Mouse (Mus musculus): ENCODE measurements around the gene Ddx1. TPM values are rescaled to one million over a fixed set of nuclear protein-coding genes. Genes with fewer than 3 reads are reported as not detected.
"Not testable (repeated sequence)": the region's sequence is repeated elsewhere in the genome, so short reads cannot be mapped to it uniquely, and the experiment has no call there.

Ddx1 gene
- polyA plus RNA-seq, 1 experiment from 2014 or later, result 73.0 TPM

GRCm38 (mm10) chr12:13200576-13200975, 48.4 kb downstream of the Ddx1 start:
- WGBS, result 74% methylated on average over 6 of the region's 6 CpGs
- H3K27ac ChIP-seq, result no peak overlapping the region
- no peak for ATAC-seq (replicated peaks; ENCODE audit: insufficient number of reproducible peaks, insufficient read depth, low FRiP score, low read depth)

GRCm38 (mm10) chr12:13199338-13200301, 49.4 kb downstream of the Ddx1 start:
- Histone ChIP-seq H3K36me3 (no peaks in the 10 kb centered on the region), H3K27ac (no peak overlapping the region), H3K9me3 (replicated peaks) (no peaks in the 10 kb centered on the region), H3K4me3 (no peak overlapping the region), H3K9ac (no peak overlapping the region), H3K4me2 (no peak overlapping the region), H3K4me1 (replicated peaks) (no peaks in the 10 kb centered on the region), H3K27me3 (no peaks in the 10 kb centered on the region)
- ATAC-seq (replicated peaks; ENCODE audit: insufficient number of reproducible peaks, insufficient read depth, low FRiP score, low read depth), result no peak
- WGBS, result 80% methylated on average over 13 of the region's 13 CpGs

More at GRCm38 (mm10) chr12:13200576-13200975, 48.4 kb downstream of the Ddx1 start:
- H3K9ac ChIP-seq, result no peak overlapping the region
- H3K4me2 ChIP-seq, result no peak overlapping the region
- no peaks in the 10 kb centered on the region for H3K4me1 ChIP-seq (replicated peaks)
- H3K9me3 ChIP-seq (replicated peaks), result no peaks in the 10 kb centered on the region
- no peak overlapping the region for H3K4me3 ChIP-seq
- H3K27me3 ChIP-seq, result no peaks in the 10 kb centered on the region
- no peaks in the 10 kb centered on the region for H3K36me3 ChIP-seq

GRCm38 (mm10) chr12:13198157-13198556, 50.9 kb downstream of the Ddx1 start:
- no peaks in the 10 kb centered on the region for H3K36me3 ChIP-seq

GRCm38 (mm10) chr12:13196146-13196545, 52.9 kb downstream of the Ddx1 start:
- H3K27me3 ChIP-seq, result no peaks in the 10 kb centered on the region
- H3K9me3 ChIP-seq (replicated peaks), result no peaks in the 10 kb centered on the region
- H3K9ac ChIP-seq, result no peak overlapping the region
- H3K4me3 ChIP-seq, result no peak overlapping the region
- no peaks in the 10 kb centered on the region for H3K4me1 ChIP-seq (replicated peaks)
- no peak overlapping the region for H3K4me2 ChIP-seq
- no peak for ATAC-seq (replicated peaks; ENCODE audit: insufficient number of reproducible peaks, insufficient read depth, low FRiP score, low read depth)
- no peak overlapping the region for H3K27ac ChIP-seq
- 82% methylated on average over 4 of the region's 4 CpGs for WGBS
- H3K36me3 ChIP-seq, result no peaks in the 10 kb centered on the region

More at GRCm38 (mm10) chr12:13198157-13198556, 50.9 kb downstream of the Ddx1 start:
- no peaks in the 10 kb centered on the region for H3K27me3 ChIP-seq
- no peak overlapping the region for H3K9ac ChIP-seq
- ATAC-seq (replicated peaks; ENCODE audit: insufficient number of reproducible peaks, insufficient read depth, low FRiP score, low read depth), result no peak
- H3K27ac ChIP-seq, result no peak overlapping the region
- WGBS, result 42% methylated on average over 3 of the region's 3 CpGs
- H3K4me2 ChIP-seq, result no peak overlapping the region
- no peak overlapping the region for H3K4me3 ChIP-seq
- H3K4me1 ChIP-seq (replicated peaks), result no peaks in the 10 kb centered on the region
- H3K9me3 ChIP-seq (replicated peaks), result no peaks in the 10 kb centered on the region

GRCm38 (mm10) chr12:13195506-13195905, 53.5 kb downstream of the Ddx1 start:
- Histone ChIP-seq H3K9ac (no peak overlapping the region), H3K27me3 (no peaks in the 10 kb centered on the region), H3K27ac (no peak overlapping the region), H3K4me1 (replicated peaks) (no peaks in the 10 kb centered on the region), H3K9me3 (replicated peaks) (no peaks in the 10 kb centered on the region), H3K4me2 (no peak overlapping the region), H3K4me3 (no peak overlapping the region), H3K36me3 (no peaks in the 10 kb centered on the region)
- no peak for ATAC-seq (replicated peaks; ENCODE audit: insufficient number of reproducible peaks, insufficient read depth, low FRiP score, low read depth)

- Histone ChIP-seq H3K9ac (no peak overlapping the region), H3K36me3 (no peaks in the 10 kb centered on the region)
- 26% methylated on average over 11 of the region's 11 CpGs for WGBS
Measured at GRCm38 (mm10) chr12:13188059-13188700, 60.8 kb downstream of the Ddx1 start.

GRCm38 (mm10) chr12:13186209-13186608, 62.8 kb downstream of the Ddx1 start:
- no peak for ATAC-seq (replicated peaks; ENCODE audit: insufficient number of reproducible peaks, insufficient read depth, low FRiP score, low read depth)
- no peaks in the 10 kb centered on the region for H3K9me3 ChIP-seq (replicated peaks)
- no peaks in the 10 kb centered on the region for H3K36me3 ChIP-seq
- no peak overlapping the region for H3K4me2 ChIP-seq
- H3K4me1 ChIP-seq (replicated peaks), result peaks cover 10% of the 10 kb centered on the region
- H3K4me3 ChIP-seq, result no peak overlapping the region
- H3K9ac ChIP-seq, result no peak overlapping the region
- no peaks in the 10 kb centered on the region for H3K27me3 ChIP-seq
- no peak overlapping the region for H3K27ac ChIP-seq
- 64% methylated on average over 4 of the region's 4 CpGs for WGBS

More at GRCm38 (mm10) chr12:13188059-13188700, 60.8 kb downstream of the Ddx1 start:
- Histone ChIP-seq H3K9me3 (replicated peaks) (no peaks in the 10 kb centered on the region), H3K4me1 (replicated peaks) (0 out of 2 replicates have a peak, but pooled peaks cover 2% of the 10 kb centered on the region), H3K27me3 (no peaks in the 10 kb centered on the region), H3K4me3 (no peak overlapping the region), H3K27ac (no peak overlapping the region), H3K4me2 (no peak overlapping the region)
- no peak for ATAC-seq (replicated peaks; ENCODE audit: insufficient number of reproducible peaks, insufficient read depth, low FRiP score, low read depth)

- H3K4me3 ChIP-seq, result no peak overlapping the region
- no peak for ATAC-seq (replicated peaks; ENCODE audit: insufficient number of reproducible peaks, insufficient read depth, low FRiP score, low read depth)
- H3K36me3 ChIP-seq, result no peaks in the 10 kb centered on the region
- no peaks in the 10 kb centered on the region for H3K27me3 ChIP-seq
- peaks cover 21% of the 10 kb centered on the region for H3K4me1 ChIP-seq (replicated peaks)
- no peak overlapping the region for H3K4me2 ChIP-seq
- H3K9me3 ChIP-seq (replicated peaks), result no peaks in the 10 kb centered on the region
- no peak overlapping the region for H3K9ac ChIP-seq
- WGBS, result 70% methylated on average over 11 of the region's 11 CpGs
- no peak overlapping the region for H3K27ac ChIP-seq
Measured at GRCm38 (mm10) chr12:13184873-13185361, 64.1 kb downstream of the Ddx1 start.

GRCm38 (mm10) chr12:13184136-13184535, 64.9 kb downstream of the Ddx1 start:
- not testable (repeated sequence) for H3K4me3 ChIP-seq

GRCm38 (mm10) chr12:13182220-13182619, 66.8 kb downstream of the Ddx1 start:
- no peak overlapping the region for H3K9ac ChIP-seq
- H3K27me3 ChIP-seq, result no peaks in the 10 kb centered on the region
- no peaks in the 10 kb centered on the region for H3K36me3 ChIP-seq
- no peaks in the 10 kb centered on the region for H3K9me3 ChIP-seq (replicated peaks)
- H3K4me2 ChIP-seq, result no peak overlapping the region
- no peak for ATAC-seq (replicated peaks; ENCODE audit: insufficient number of reproducible peaks, insufficient read depth, low FRiP score, low read depth)
- 64% methylated on average over 8 of the region's 8 CpGs for WGBS
- no peak overlapping the region for H3K4me3 ChIP-seq
- peaks cover 21% of the 10 kb centered on the region for H3K4me1 ChIP-seq (replicated peaks)
- no peak overlapping the region for H3K27ac ChIP-seq

More at GRCm38 (mm10) chr12:13184136-13184535, 64.9 kb downstream of the Ddx1 start:
- H3K4me2 ChIP-seq; H3K9ac ChIP-seq; ATAC-seq (replicated peaks; ENCODE audit: insufficient number of reproducible peaks, insufficient read depth, low FRiP score, low read depth); H3K27me3 ChIP-seq; H3K9me3 ChIP-seq (replicated peaks); H3K36me3 ChIP-seq; H3K27ac ChIP-seq: not testable (repeated sequence)
- peaks cover 21% of the 10 kb centered on the region for H3K4me1 ChIP-seq (replicated peaks)
- WGBS, result 89% methylated on average over 4 of the region's 4 CpGs

- no peaks in the 10 kb centered on the region for H3K27me3 ChIP-seq
- no peak overlapping the region for H3K27ac ChIP-seq
- H3K4me2 ChIP-seq, result no peak overlapping the region
- ATAC-seq (replicated peaks; ENCODE audit: insufficient number of reproducible peaks, insufficient read depth, low FRiP score, low read depth), result no peak
- H3K9ac ChIP-seq, result no peak overlapping the region
- H3K4me3 ChIP-seq, result no peak overlapping the region
- H3K4me1 ChIP-seq (replicated peaks), result peaks cover 21% of the 10 kb centered on the region
- H3K9me3 ChIP-seq (replicated peaks), result no peaks in the 10 kb centered on the region
- no peaks in the 10 kb centered on the region for H3K36me3 ChIP-seq
- 73% methylated on average over 6 of the region's 6 CpGs for WGBS
Measured at GRCm38 (mm10) chr12:13181721-13182120, 67.3 kb downstream of the Ddx1 start.

Data from heart, embryonic 15.5 days (tissue).